Mouse (Mus musculus): ENCODE measurements at regions not wholly inside any gene's neighbourhood (a gene's known extent, or its start where the extent isn't known, plus 50 kb on each side); places are given as distances from the start of the nearest gene placed in this dataset.

DNA sequence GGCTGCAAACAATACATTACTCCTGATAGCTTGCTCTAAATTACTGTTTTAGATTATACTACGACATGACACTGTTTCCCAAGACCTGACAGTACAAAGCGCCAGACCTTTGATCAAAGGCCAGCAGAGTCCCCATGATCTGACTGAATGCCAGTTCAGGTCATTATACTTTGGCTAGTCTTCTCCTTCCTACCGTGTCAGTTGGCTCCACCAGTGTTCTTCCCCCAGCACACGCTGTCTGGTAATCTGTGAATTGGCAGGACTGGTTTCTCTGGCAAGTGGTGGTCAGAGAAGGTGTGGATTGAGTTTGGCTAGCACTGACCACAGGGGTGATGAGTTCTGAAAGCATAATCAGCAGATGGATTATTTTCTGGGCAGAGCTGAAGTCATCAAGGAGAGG is 93.1 kb upstream of the Barx2 start:
- Histone ChIP-seq H3K4me1 (ENCODE audit: control insufficient read depth, insufficient read depth, low read length) (no peaks in the 10 kb centered on the region), H3K27me3 (ENCODE audit: control insufficient read depth, insufficient read depth, low read length) (no peaks in the 10 kb centered on the region), H3K27ac (ENCODE audit: control insufficient read depth, insufficient read depth, low read depth, low read length) (no peak overlapping the region), H3K36me3 (ENCODE audit: control insufficient read depth, insufficient read depth, low read length) (no peaks in the 10 kb centered on the region), H3K4me3 (ENCODE audit: control insufficient read depth, low read depth, low read length) (no peak overlapping the region)
- no peak for TF ChIP-seq CTCF (IDR thresholded peaks at IDR 0.05; ENCODE audit: control insufficient read depth, insufficient read depth, insufficient replicate concordance, low read depth, low read length)
- TF ChIP-seq POLR2A (IDR thresholded peaks at IDR 0.05; ENCODE audit: control insufficient read depth, low read depth, low read length) = no peak

- Histone ChIP-seq H3K27me3 (ENCODE audit: control insufficient read depth, insufficient read depth, low read length) (no peaks in the 10 kb centered on the region), H3K36me3 (ENCODE audit: control insufficient read depth, insufficient read depth, low read length) (no peaks in the 10 kb centered on the region), H3K4me1 (ENCODE audit: control insufficient read depth, insufficient read depth, low read length) (peaks cover 1% of the 10 kb centered on the region; the same call in 1 of the 2 replicates), H3K27ac (ENCODE audit: control insufficient read depth, insufficient read depth, low read depth, low read length) (no peak overlapping the region), H3K4me3 (ENCODE audit: control insufficient read depth, low read depth, low read length) (no peak overlapping the region)
- no peak for TF ChIP-seq CTCF (IDR thresholded peaks at IDR 0.05; ENCODE audit: control insufficient read depth, insufficient read depth, insufficient replicate concordance, low read depth, low read length)
- no peak for TF ChIP-seq POLR2A (IDR thresholded peaks at IDR 0.05; ENCODE audit: control insufficient read depth, low read depth, low read length)
Observed at GRCm38 (mm10) chr9:32010953-32011770, 97.9 kb upstream of the Barx2 start.

DNA sequence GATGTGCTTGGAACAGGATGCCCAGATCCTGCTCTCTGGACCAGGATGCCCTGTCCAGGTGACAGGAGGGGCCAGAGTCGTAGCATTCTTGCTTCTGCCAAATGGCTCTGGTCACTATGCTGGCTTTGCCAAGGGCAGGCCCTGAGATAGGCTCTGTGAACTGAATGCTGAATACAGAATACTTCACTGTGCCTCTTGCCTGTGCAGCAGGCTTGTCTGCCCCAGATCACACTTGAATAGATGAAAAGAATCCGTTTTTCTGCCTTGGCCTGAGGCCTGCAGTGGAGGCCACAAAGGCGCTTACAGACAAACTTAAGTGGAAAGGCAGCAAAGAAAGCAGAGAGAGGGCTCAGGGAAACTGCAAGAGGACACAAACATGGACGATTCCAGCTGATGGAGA is 99.7 kb upstream of the Arhgap32 start:
- no peak for TF ChIP-seq POLR2A (IDR thresholded peaks at IDR 0.05; ENCODE audit: control insufficient read depth, low read depth, low read length)
- TF ChIP-seq CTCF (IDR thresholded peaks at IDR 0.05; ENCODE audit: control insufficient read depth, insufficient read depth, insufficient replicate concordance, low read depth, low read length) = no peak
- Histone ChIP-seq H3K4me1 (ENCODE audit: control insufficient read depth, insufficient read depth, low read length) (peaks cover 2% of the 10 kb centered on the region; the same call in 1 of the 2 replicates), H3K27ac (ENCODE audit: control insufficient read depth, insufficient read depth, low read depth, low read length) (no peak overlapping the region), H3K4me3 (ENCODE audit: control insufficient read depth, low read depth, low read length) (no peak overlapping the region), H3K36me3 (ENCODE audit: control insufficient read depth, insufficient read depth, low read length) (no peaks in the 10 kb centered on the region), H3K27me3 (ENCODE audit: control insufficient read depth, insufficient read depth, low read length) (no peaks in the 10 kb centered on the region)

GRCm38 (mm10) chr9:32018020-32018419 is 97.9 kb upstream of the Arhgap32 start:
- TF ChIP-seq CTCF (IDR thresholded peaks at IDR 0.05; ENCODE audit: control insufficient read depth, insufficient read depth, insufficient replicate concordance, low read depth, low read length) (no peak), POLR2A (IDR thresholded peaks at IDR 0.05; ENCODE audit: control insufficient read depth, low read depth, low read length) (no peak)
- H3K27me3 ChIP-seq (ENCODE audit: control insufficient read depth, insufficient read depth, low read length) = no peaks in the 10 kb centered on the region
- peaks cover 2% of the 10 kb centered on the region; the same call in 1 of the 2 replicates for H3K4me1 ChIP-seq (ENCODE audit: control insufficient read depth, insufficient read depth, low read length)
- no peak overlapping the region for H3K27ac ChIP-seq (ENCODE audit: control insufficient read depth, insufficient read depth, low read depth, low read length)
- H3K4me3 ChIP-seq (ENCODE audit: control insufficient read depth, low read depth, low read length) = no peak overlapping the region
- H3K36me3 ChIP-seq (ENCODE audit: control insufficient read depth, insufficient read depth, low read length) = no peaks in the 10 kb centered on the region

DNA sequence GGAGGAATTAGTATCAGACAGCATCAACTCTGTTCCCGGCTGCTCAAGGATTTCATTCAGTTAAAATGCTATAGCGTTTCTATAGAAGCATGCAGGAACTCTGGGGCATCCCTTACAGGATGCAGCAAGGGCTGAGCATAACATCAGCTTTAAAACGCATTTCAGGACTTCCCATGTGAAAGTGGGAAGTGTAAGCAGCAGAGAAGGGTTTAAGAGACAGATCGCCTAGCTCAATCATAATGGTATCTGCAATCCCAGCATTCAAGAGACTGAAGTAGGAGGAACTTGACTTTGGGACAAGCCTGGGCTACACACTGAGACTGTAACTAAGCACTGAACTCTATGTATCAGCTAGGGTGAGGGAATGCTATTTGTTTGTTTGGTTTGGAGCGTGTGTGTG is 96.2 kb upstream of the Arhgap32 start:
- H3K36me3 ChIP-seq (ENCODE audit: control insufficient read depth, insufficient read depth, low read length) = no peaks in the 10 kb centered on the region
- peaks cover 2% of the 10 kb centered on the region; the same call in 1 of the 2 replicates for H3K4me1 ChIP-seq (ENCODE audit: control insufficient read depth, insufficient read depth, low read length)
- H3K27ac ChIP-seq (ENCODE audit: control insufficient read depth, insufficient read depth, low read depth, low read length) = no peak overlapping the region
- TF ChIP-seq POLR2A (IDR thresholded peaks at IDR 0.05; ENCODE audit: control insufficient read depth, low read depth, low read length) (no peak), CTCF (IDR thresholded peaks at IDR 0.05; ENCODE audit: control insufficient read depth, insufficient read depth, insufficient replicate concordance, low read depth, low read length) (no peak)
- no peak overlapping the region for H3K4me3 ChIP-seq (ENCODE audit: control insufficient read depth, low read depth, low read length)
- H3K27me3 ChIP-seq (ENCODE audit: control insufficient read depth, insufficient read depth, low read length) = no peaks in the 10 kb centered on the region

- Histone ChIP-seq H3K4me3 (ENCODE audit: control insufficient read depth, low read depth, low read length) (no peak overlapping the region), H3K36me3 (ENCODE audit: control insufficient read depth, insufficient read depth, low read length) (no peaks in the 10 kb centered on the region), H3K4me1 (ENCODE audit: control insufficient read depth, insufficient read depth, low read length) (peaks cover under 1% of the 10 kb centered on the region; the same call in 1 of the 2 replicates), H3K27me3 (ENCODE audit: control insufficient read depth, insufficient read depth, low read length) (no peaks in the 10 kb centered on the region), H3K27ac (ENCODE audit: control insufficient read depth, insufficient read depth, low read depth, low read length) (0 out of 2 replicates have a peak overlapping the region, but pooled peaks have one; percentile 21)
- no peak for TF ChIP-seq CTCF (IDR thresholded peaks at IDR 0.05; ENCODE audit: control insufficient read depth, insufficient read depth, insufficient replicate concordance, low read depth, low read length)
- TF ChIP-seq POLR2A (IDR thresholded peaks at IDR 0.05; ENCODE audit: control insufficient read depth, low read depth, low read length) = no peak
Observed at GRCm38 (mm10) chr9:32020942-32021731, 94.8 kb upstream of the Arhgap32 start.

GRCm38 (mm10) chr9:32021755-32022154 is 94.2 kb upstream of the Arhgap32 start:
- Histone ChIP-seq H3K36me3 (ENCODE audit: control insufficient read depth, insufficient read depth, low read length) (no peaks in the 10 kb centered on the region), H3K27ac (ENCODE audit: control insufficient read depth, insufficient read depth, low read depth, low read length) (no peak overlapping the region), H3K4me1 (ENCODE audit: control insufficient read depth, insufficient read depth, low read length) (no peaks in the 10 kb centered on the region), H3K27me3 (ENCODE audit: control insufficient read depth, insufficient read depth, low read length) (no peaks in the 10 kb centered on the region), H3K4me3 (ENCODE audit: control insufficient read depth, low read depth, low read length) (no peak overlapping the region)
- TF ChIP-seq POLR2A (IDR thresholded peaks at IDR 0.05; ENCODE audit: control insufficient read depth, low read depth, low read length) (no peak), CTCF (IDR thresholded peaks at IDR 0.05; ENCODE audit: control insufficient read depth, insufficient read depth, insufficient replicate concordance, low read depth, low read length) (no peak)
